Mouse (Mus musculus): ENCODE measurements around the gene Ap3d1. TPM values are rescaled to one million over a fixed set of nuclear protein-coding genes. Genes with fewer than 3 reads are reported as not detected.

The Ap3d1 gene
- total RNA-seq, 2 experiments from 2014 or later, result 47.6 to 52.5 TPM

DNA sequence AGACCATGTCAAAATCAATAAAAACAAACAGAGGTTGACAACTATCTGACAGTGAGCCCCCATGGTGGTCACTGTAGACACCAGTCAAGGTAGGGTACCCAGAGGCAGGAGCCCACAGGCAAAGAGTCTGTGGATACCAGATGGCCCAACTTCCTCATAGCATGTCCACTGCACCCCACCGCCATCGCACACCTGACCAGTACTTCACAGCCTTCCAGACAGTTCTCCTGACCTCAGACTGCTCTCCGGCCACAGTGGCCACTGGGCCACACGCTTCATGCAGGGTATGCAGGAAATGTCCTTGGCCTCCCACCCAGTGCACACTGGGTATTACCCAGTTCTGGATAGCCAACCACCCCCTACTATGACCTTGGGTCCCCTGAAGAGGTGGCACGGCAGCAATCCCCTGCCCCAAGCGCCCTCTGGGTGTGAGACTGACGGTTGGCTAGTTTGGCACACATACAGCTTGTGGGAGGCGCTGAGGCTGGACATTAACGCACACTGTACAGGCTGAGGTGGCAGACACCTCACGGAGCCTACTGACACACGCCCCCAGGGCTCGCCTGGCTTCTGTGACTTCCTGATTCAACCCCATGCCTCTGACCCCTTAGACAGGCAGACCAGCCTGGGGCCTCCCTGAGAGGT is 48.5 kb downstream of the Ap3d1 start:
- no peak for DNase-seq
- intact Hi-C loops (cut with DNase I), result no loop called here

DNA sequence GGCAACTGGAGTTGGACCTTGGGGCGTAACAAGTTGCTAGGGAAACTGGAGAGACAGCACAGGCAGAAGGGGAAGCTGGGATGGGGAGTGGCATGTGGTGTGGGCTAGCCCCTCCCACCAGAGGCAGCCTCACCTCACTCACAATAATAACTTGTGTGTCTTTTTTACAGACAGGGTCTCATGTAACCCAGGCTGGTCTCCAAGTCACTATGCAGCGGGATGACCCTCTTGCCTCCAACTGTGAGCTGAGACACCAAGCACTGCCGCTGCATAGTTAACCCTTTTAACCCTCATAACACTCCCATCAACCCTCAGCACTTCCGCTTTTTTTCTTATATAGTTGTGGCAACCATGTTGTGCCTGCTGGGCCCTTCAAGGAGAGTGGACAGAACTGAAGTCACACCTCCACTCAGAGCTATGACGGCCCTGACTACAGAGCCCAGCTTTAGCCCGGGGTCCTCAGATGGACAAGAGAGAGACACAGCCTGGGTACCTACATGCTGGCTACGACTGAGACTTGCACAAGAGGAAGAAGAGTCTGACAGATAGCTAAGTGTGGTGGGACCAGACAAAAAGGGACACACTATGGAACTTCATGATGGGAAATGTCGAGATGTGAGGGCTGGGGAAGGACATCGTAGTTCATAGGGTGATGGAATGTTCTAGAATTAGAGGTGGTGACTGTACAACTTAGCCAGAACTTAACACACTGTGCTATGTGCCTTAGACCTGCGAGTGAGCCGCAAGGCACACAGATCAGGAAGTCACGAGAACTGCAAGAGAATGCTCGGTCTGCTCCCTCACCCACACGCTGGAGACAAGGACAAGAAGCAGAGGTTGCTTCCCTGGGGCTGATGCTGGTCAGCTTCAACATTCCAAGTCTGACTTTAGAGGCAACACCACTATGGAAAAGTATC is 49.6 kb downstream of the Ap3d1 start:
- intact Hi-C loops (cut with DNase I), result no loop called here
- DNase-seq, result no peak

DNA sequence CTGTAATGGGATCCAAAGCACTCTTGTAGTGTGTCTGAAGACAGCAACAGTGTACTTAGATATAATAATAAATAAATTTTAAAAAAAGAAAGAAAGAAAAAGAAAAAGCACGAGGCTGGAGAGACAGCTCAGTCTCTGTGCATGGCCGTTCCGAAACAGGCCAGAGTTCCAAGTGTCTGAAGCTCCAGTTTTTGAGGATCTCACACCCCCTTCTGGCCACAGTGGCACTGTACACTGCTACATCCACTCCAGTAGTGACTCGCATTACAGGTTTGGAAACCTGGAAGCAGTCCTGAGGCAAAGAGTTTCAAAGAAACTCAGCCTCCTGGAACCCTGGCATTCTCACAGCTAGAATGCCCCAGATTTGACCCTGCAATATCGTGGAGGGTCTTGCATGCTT is 54.2 kb downstream of the Ap3d1 start:
- intact Hi-C loops (cut with DNase I), result loop anchor here (1.0 kb wide), 1 partner anchor 77 kb away; no protein-coding TSS in a partner anchor
- peak; percentile 86 for DNase-seq

DNA sequence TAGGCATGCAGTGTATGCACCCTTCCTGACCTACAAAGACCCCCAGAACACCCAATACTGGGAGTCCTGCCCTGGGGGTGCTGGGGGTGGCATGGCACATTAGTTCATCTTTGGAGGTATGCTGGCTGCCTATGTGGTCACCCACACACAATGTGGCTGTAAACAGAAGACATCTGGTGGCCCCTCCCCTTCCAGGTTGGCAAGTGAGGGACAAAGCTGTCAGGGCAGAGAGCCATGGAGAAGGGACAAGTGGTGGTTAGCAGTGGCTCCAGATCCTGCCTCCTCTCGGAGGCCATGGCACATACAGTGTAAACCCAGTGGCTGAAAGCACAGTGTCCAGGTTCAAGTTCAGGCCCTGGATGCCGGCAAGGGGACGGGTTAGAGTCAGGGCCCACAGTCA is 55.4 kb downstream of the Ap3d1 start:
- DNase-seq, result no peak
- intact Hi-C loops (cut with DNase I), result no loop called here

DNA sequence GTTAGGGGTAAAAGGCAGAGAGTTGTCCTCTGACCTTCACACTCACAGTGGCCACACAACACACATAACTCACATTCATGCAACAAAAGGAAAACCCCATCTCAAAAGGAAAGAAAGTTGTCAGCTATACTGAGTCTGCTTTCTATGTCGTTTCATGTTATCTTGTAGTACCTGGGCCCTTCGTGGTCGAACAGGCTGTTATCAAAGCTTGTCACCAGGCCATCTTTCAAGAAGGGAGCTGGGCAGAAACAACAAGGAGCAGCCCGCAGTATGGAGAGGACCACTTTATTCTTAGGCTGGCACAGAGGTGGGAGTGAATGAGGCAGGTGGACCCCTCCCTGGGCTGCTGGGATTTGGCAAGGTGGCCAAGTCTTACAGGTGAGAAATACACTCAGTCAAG is 57.1 kb downstream of the Ap3d1 start:
- no peak for DNase-seq
- intact Hi-C loops (cut with DNase I), result loop anchor here (1.0 kb wide), 1 partner anchor 26 kb away; no protein-coding TSS in a partner anchor

DNA sequence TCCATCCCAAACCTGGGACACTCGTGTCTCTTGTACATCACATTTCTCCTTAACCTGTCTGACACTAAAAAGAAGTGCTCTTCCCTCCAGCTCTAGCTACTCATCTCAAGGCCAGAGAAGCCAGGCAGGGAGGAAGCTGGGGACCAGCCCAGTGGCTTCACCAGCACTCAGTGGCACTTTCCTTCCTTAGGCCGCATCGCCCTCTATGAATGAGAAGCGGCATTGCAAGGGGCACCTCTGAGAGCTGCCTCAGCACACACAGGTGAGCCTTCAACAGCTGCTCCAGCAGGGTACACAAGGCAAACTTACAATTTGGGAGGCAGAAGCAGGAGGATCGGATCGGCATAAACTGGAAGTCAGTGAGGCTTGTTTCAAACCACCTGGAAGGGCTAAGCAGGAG is 57.9 kb downstream of the Ap3d1 start:
- intact Hi-C loops (cut with DNase I), result loop anchor here (1.0 kb wide), 1 partner anchor 25 kb away; no protein-coding TSS in a partner anchor

DNA sequence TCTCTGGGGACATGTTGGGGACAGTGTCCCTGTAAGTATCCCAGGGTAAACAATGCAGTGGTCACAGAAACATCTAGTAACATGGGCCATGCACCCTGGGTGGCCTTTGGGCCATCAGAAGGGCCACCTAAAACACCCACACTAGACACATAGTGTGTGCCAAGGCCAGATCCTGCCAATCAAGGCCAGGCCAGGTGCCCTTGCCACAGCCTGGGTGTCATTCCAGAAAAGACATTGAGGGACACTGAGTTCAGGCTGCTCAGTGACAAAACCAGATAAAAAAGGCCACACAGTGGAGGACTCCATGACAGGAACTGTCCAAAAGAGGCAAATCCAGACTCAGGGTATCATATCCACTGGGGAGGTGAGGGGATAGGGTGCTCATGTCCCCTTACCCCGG is 58.4 kb downstream of the Ap3d1 start:
- intact Hi-C loops (cut with DNase I), result loop anchor here (1.0 kb wide), 1 partner anchor 24 kb away; no protein-coding TSS in a partner anchor
- DNase-seq, result no peak

More for the DNA sequence above, 57.9 kb downstream of the Ap3d1 start:
- peak; percentile 83 to 85 for DNase-seq

DNA sequence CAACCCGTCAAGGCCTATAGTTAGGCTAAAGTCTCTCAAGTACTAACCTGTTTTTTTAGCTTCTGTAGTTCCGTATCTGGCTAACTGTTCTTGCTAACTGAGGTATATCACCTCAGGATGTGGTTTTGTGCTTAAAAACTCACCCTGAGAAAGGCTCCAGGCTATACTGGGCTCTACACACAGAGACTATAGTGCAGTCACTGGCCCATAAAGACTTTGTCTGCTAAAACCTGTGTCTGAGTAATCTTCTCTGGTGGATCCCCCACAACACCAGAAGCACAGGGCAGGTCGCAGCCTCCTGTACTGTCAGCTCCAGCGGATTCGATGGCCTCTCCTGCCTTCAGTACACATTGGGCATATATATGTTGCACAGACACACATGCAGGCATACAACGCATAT is 60.1 kb downstream of the Ap3d1 start:
- no peak for DNase-seq
- intact Hi-C loops (cut with DNase I), result no loop called here

DNA sequence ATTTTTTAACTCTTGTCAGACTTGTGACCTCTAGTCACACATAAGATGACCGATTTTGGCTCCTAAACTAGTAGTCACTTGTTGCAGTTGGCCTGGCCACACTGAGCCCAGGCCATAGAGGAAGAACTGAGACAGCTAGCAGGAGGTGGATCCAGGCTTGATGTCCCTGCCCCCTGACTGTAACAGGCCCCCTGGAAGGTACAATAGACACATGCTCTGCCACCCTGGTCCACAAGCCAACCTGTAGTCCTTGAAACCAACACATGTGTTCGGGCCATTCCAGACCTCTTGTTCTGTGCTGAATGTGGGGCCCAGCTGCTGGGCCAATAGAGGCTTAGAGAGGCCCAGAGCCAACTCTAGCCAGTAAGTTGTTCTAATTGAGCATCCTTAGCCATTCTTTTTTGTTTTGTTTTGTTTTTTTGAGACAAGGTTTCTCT is 61.8 kb downstream of the Ap3d1 start:
- DNase-seq, result no peak
- intact Hi-C loops (cut with DNase I), result no loop called here

DNA sequence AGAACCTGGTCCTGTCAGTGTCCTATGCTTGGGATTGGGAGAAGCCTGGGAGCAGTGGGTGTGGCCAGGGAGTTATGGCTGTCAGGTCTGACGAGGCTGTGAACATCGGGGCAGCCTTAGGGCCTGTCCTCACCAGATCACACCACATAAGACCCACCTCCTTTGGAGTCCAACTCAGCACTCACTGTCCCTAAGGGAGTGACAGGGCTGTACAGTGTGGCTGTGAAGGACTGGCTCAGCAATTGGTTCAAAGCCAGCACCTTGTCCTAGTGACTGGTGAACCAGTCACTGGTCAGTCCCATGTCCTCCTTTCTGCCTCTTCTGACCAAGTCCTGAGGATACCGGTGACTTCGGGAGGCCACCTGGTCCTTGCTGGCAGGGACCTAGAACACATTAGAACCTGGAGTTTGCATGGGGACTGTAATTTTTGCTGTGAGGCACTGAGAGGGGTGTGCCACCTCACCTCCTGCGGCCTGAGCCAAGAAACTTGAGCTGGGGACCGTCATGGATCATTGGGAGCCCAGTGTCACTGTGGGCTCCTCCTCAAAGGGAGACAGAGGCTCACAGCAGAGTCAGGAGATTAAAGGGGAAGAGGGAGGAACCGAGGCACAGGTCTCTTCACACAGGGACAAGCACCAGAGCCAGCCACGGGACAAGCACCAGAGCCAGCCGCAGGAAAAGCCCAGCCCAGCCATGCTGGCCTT is 62.4 kb downstream of the Ap3d1 start:
- DNase-seq, result no peak
- intact Hi-C loops (cut with DNase I), result no loop called here

DNA sequence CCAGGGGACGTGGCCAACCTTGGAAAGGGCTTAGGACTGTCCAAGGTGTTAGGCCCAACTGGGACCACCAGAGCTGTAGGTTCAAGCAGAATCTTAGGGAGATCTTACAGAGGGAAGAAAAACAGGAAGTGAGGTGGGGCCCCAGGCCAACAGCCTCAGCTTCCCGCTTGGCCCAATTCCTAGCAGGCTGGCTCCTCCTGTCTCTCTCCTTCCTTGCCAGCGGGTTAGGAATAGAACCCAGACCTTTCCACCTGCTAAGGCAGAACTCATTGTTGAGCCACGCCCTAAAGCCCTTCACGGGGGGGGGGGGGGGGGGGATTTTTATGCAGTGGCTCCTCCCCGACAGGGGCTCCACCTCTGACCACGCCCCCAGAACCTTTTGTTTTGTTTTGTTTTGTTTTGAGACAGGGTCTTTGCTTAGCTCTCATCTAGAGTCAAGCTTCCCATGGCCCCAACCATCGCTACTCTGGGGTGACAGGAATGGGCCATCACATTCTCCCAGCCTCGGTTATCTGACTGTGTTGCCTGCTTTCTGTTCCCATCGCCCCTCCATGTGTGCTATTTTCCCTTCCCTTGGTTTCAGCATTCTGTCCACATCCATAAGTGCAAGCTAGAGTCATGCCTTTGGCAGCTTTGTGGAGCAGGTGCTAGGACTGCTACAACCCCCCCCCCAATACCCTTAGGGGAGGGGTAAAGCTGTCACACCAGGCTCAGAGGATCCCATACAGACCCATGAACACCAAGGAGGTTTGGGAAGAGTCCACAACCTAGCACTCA is 63.3 kb downstream of the Ap3d1 start:
- DNase-seq, result no peak
- intact Hi-C loops (cut with DNase I), result no loop called here

DNA sequence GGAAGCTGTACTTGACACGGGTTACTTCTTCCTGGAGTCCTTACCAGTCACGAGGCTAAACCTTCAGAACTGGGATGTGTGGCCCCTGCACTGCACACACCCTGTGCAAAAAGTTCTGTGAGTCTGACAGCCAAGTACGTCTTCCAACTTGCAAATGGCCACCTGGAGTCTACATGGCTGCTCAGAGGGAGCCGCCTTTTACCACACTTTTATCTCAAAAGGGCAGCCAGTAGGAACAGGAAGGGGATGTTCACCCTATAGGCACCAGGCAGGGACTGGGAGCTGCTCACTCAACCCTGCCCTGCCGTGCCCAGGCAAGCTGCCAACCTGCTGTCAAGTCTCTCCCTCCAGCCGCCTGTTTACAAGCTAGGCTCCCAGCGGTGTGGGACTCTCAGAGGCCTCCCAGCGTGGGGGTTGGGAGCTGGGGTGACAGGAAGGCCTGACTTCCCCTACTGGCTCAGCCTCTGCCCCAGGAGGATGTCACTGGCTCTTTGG is 64.1 kb downstream of the Ap3d1 start, which contains the start of gene Mknk2:
Mknk2 (minus strand) TSS at position 171 of the 495 bp plus-strand sequence.
- DNase-seq, result peak; percentile 97
- intact Hi-C loops (cut with DNase I), result no loop called here

DNA sequence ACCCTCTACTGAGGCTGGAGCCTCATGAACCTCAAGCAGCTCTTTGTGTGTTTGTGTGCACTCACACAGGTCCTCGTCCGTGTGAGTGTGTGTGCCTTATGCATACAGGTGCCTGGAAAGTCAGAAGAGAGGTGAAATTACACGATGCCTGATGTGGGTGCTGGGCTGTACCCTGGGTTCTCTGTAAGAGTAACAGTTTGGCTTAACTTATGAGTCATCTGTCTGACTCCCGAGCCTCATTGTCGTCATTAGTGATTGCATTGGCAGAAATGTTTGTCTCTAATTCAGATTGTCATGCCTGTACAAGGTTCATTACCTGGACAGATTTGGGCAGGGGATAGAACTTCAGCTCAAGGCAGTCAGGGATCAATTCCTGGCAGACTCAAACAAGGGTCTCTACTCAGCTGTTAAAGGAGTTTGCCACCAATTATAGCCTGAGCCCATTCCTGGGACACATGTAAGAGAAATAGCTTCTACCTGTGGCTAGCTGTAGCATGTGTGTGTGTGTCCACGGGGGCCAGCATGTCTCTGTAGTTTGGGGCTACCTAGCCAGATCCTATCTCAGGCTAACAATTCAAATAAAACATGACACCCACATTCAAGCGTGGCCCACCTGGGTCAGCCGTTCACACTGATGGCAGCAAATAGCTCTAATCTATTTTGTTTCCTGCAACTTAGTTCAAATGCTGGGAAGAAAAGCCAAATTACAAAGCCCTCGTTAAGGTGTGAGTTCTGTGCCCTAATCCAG is 64.8 kb downstream of the Ap3d1 start:
- intact Hi-C loops (cut with DNase I), result no loop called here
- DNase-seq, result no peak

DNA sequence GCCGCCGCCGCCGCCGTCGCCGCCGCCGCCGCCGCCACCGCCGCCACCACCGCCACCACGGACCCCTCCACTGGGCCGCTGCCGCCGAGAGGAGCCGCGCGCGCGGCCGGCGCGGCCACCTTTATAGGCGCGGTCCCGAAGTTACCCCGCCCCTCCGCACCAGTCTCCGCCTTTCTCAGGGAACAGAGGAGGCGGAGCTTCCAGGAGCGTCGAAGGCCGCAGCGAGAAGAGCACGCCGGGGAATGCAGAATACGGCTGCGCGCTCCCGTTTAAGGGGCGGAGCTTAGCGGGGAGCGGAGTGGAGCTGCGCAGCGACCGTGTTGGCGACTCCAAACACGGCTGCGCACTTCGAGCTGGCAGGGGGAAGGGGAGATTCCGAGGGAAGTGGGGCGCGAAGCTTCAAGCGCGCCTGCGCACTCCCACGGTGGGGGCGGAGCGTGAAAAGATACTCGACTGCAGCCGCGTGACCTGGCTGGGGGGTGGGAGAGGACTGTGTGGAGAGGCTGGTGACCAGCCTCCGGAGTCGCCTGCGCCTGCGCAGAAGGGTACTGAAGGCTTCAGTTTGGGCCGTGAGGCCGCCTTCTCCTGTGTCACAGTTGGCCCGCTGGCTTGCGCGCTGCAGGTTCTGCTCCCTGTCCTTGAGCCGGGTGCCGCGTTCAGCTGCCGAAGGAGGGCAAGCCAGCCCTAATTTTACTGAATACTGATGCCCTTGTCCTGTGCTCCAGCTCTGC is 65.7 kb downstream of the Ap3d1 start:
- intact Hi-C loops (cut with DNase I), result no loop called here
- DNase-seq, result peak; percentile 99 to 100

DNA sequence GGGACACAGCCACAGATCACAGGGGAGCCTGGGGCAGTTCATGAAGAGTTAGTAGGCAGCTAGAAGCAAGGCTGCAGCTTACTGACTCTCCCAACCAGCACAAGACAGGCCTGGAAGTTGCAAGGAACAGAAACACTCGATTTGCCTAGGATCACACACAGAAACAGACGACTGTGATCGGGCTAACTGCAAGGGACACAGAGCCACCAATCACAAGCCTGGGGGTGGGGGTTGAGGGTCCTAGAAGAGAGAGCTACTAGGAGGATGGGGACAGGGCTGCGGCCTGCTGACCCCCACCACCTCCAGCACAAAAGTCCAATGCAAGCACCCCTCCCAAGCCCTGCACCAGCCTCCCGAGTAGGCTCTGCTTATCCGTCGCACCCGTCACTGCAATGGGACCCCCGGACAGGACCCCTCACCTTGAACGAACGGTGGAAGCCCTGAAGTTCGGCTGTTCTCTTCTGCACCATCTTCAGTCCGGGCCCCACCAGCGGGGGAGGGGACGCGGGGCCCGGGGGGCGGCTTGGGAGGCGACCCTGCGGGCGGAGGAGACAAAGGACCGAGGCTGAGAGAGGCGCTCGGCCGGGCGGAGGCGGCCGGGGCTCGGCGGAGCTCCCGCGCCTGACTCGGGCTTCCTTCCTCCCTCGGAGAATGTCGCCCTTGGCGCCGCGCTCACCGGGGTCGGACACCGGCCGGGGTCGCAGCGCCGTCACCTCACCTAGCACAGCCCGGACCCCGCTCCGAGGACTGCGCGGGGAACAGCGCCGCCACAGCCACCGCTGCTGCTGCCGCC is 66.5 kb downstream of the Ap3d1 start:
- intact Hi-C loops (cut with DNase I), result loop anchor here (2.0 kb wide), 1 partner anchor 17 kb away; no protein-coding TSS in a partner anchor
- DNase-seq, result peak in 1 of 2 experiments; percentile 45

DNA sequence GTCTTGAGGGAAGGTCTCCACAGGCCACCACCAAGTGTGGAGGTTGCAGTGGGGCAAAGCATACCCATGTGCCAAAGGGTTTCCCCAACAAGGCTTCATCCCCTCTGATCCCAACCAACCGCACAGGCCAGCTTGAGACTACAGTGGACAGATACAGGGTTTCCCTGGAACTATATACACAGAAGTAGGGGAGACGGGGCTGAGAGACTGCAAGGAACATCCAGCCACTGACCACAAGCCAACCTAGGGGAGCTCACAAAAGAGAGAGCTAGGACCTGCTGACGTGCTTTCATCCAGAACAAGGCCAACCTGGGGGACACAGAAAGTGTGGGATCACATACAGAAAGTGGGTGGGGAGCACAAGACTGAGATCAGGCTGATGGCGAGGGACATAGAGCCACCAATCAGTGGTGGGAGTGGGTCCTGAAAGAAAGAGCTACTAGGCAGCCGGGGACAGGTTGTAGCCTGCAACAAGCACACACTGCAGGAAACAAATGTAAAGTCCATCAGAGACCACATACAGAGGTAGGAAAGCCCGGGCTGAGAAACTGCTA is 67.1 kb downstream of the Ap3d1 start:
- no peak for DNase-seq
- intact Hi-C loops (cut with DNase I), result loop anchor here (2.0 kb wide), 1 partner anchor 16 kb away; no protein-coding TSS in a partner anchor

DNA sequence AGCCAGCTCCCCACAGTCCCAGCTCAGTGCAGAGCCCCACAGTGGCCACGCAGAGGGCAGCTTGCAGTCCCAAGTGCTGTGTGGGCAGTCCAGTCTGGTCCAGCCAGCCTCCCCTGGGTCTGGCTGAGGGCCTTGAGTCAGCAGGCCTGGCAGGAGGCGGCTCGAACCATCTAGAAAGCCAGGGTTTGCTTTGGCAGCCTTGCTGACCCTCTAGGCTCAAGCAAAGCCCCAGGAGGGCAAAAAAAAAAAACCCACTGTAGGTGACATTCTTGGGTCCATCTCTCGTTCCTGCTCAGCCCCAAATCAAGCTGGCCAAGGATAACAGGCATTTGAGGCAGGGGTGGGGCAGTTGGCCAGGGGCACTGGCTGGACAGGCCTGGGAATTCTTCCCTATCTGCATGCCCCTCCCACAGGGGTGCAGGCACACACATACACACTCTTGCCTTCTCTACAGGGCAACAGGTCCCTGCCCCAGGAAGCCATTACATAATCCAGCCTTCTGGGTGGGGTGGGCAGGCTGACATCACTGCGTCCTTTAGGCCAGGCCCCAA is 67.8 kb downstream of the Ap3d1 start:
- DNase-seq, result peak; percentile 68 to 80
- intact Hi-C loops (cut with DNase I), result loop anchor here (2.0 kb wide), 1 partner anchor 15 kb away; no protein-coding TSS in a partner anchor

All from heart, postnatal 10 days (tissue).